ENCODE assay signal across 12 mouse cellular contexts in the genomic region with DNA sequence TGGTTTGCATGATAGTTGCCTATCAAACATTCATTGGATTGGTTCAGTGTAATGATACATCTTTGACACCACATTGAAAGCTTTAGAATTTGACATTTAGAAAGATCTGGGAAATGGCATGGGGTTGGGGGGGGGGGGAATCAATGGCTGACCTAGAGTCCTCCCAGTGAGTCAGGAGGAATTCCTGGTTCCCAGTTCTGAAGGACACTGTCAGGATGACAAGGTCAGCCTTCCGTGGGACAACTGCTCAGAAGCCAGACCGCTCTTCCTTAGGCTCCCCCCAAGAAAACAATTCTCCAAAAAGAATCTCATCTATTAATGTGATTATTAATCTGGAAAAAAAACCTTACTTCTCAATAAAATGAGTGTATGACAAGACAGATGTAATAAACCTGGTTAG.
"Had no signal": no experiment of that assay in that cellular context is flagged by ENCODE, and none has a peak within 500 bp of the region (broad histone marks: within the 10 kb centered on the region; RNA-seq: fewer than 3 reads in every experiment).

No protein-coding gene starts in this region.

- DNase-seq: retina, postnatal 1 day; right cerebral cortex, adult 18-20 months; right cerebral cortex, postnatal 14 days; right cerebral cortex, postnatal 25 days; right cerebral cortex, postnatal 4 days; spleen, adult 18-20 months; thymus, adult 18-20 months; thymus, adult 2 months; thymus, postnatal 14 days; thymus, postnatal 25 days; thymus, postnatal 36 days; thymus, postnatal 4 days had no signal
